Mouse (Mus musculus): ENCODE data around the gene Ptpn20.

Gene Ptpn20

DNA sequence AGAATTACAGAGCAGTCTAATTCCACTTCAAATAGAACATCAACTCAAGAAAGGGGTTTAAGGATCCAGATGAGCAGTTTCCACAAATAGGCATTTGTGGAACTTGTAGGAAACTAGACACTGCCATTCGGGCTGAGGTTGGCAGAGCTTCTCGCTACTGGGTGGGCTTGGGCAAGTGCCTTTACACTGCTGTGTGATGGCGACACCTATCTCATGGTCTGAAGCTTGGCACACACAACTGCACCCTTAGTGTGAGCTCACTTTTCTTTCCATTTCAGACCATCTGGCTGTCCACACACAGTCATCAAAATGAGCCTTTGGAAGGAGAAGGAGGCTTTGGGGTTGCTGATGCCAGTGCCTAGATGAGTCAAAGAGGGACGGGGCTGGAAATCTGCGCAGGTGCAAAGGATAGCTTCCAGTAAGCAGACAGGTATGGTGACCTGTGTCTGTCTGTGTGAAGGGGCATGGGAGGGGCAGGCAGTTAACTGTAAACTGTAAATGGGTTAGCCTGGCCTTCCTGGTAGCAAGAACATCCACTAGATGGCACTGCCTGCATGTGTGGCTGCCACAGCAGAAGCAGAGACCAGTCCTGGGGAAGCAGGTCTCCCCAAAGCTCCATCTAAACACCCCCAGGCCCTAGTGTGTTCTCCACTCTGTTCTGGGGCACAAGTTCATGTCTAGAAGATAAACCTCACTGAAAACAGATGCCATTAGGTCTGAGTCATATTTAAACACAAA is 84.5 kb downstream of the Ptpn20 start:
- ATAC-seq (ENCODE audit: insufficient number of reproducible peaks, low FRiP score, low TSS enrichment): peak; percentile 50; the same call in 1 of the 2 replicates

DNA sequence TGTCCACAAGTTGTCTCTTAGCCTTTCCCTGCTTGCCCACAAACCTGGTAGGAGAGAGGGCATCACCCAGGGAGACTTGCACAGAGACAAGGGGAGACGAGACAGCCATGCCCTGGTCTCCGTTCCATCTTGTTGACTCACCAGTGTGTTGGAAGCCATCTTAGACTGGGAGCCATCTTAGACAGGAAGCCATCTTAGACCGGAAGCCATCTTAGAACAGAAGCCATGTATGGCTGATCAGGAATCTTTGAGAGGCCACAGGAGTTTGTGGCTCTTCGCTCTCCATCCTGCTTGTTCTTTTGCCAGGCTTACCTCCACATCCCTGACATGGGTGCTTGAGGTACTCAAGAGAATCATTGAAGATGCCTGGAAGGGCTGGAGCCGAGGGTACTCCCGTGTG is 89.0 kb downstream of the Ptpn20 start:
- ATAC-seq (ENCODE audit: insufficient number of reproducible peaks, low FRiP score, low TSS enrichment): no peak

DNA sequence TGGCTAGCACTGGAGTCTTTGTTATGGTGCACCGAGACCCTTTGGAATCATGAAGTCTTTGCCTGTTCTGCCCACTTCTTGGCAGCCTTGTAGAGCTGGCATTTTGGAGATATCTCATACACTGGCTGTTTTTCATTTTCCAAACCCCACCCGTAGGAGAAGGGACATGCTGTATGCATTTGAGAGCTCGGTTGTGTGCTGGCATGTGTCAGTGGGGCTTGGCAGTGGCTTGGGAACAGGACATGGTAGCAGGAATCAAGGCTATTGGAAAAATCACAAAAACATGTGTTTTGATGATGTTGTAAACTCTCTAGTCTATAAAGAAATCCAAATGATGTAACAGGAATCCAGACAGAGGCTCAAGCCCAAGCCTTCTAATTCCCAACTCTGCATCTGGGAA is 89.7 kb downstream of the Ptpn20 start:
- ATAC-seq (ENCODE audit: insufficient number of reproducible peaks, low FRiP score, low TSS enrichment): no peak

DNA sequence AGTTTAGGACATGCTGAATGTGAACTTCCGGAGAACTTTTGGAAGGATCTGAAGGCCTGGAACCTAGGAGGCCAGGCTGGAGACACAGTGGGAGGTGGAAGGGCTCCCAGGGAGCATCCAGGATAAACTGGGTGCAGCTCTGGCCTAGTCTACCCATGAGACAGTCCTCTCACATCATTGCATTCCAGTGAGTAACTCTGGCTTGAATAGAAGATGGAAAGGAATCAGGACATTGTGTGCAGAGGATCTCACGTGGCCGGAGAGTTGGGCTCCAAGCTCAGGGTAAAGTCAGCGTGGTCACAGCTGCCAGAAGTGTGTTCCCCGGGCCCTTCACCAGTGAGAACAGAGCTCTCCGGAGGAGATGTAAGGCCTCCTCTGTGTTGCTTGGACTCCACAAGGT is 91.6 kb downstream of the Ptpn20 start:
- ATAC-seq (ENCODE audit: insufficient number of reproducible peaks, low FRiP score, low TSS enrichment): no peak

DNA sequence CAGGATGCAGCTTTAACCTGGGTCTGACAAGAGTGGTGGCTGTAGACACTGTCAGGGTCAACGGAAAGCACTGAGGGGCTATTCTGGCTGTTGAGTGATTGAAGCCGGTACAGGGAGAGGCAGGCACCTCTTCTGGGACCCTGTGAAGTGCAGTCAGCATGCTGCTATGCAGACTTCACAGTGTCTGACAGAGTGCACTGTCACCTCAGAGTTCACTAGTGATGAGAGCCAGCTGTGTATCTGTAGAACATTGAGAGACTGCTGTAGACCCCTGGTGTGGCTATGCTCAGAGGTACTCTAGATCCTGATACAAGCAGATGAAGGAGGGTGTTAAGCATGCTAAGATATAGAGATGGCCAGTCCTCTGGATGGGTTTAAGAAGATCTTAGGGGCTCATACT is 93.8 kb downstream of the Ptpn20 start:
- ATAC-seq (ENCODE audit: insufficient number of reproducible peaks, low FRiP score, low TSS enrichment): no peak

DNA sequence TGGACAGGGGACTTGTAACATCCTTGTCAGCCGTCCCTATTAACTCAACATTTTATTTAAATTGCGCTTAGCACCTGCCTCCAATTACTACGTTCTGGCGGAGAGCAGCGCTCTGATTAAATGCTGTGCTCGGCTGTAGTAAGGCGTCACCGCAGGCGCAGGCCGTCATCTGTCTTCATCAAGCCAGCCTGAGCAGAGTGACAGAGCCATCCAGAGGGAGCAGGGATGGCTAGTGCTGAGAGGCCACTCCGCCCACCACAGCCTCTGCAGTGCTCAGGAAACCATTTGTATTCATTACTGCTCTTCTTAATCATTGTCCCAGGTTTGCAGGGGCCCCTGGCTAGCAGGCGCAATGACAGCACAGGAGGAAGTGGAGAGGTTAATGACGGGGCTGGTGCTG is 94.7 kb downstream of the Ptpn20 start:
- no peak for ATAC-seq (ENCODE audit: insufficient number of reproducible peaks, low FRiP score, low TSS enrichment)

DNA sequence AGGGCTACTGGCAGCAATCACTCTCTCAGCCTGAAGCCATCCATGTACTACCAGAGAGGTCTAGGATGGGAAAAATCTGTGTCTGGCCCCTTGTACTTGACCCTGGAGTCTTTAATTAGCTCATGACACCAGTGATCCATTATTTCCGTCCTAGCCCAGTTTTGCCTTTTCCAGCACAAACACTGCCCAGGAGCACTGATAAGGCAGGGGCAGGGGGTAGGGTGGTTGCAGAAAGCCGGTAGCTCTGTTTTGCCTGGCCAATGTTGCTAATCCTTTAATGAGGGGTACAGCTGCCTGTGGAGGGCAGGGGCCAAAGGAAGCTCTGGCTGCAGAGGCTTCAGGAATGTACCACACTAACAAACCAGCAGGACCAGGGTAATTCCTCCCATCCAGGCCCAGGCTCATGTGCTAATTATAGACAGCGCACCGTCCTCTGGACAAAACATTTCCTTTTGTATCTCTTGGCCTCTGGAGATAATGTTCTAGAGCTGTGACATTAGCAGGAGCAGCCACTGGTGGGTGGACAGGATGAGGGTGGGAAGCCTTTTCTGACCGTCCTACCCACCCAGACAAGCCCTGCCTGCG is 98.5 kb downstream of the Ptpn20 start:
- no peak for ATAC-seq (ENCODE audit: insufficient number of reproducible peaks, low FRiP score, low TSS enrichment)

DNA sequence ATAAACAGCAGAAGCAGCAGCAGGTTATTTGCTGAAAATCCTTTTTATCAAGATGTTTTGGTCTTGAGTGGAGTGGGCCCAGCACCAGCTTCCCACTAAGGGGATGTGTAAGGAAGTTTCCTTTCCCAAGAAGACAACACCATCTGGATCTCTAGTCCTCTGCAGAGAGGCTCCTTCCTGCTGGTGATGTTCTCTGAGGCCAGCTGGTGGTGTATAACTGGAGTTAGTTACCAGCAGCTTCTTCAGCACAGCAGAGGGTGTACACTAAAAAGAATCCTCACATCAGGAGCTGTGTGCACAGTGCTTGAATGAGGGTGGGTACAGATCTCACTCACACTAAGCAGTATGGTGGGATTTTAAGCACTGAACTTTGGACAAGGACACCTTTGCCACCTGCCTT is 100.0 kb downstream of the Ptpn20 start:
- ATAC-seq (ENCODE audit: insufficient number of reproducible peaks, low FRiP score, low TSS enrichment): no peak

Measured in cerebellum, adult (tissue).